Mouse (Mus musculus) G1E (cell line): ENCODE measurements at regions not wholly inside any gene's neighbourhood (a gene's known extent, or its start where the extent isn't known, plus 50 kb on each side); places are given as distances from the start of the nearest gene placed in this dataset.

Experiments used
- ATAC-seq: 2 replicates; pipeline ENCODE4 v1.8.0; 2016; ENCODE audit warnings: mild to moderate bottlenecking; ENCODE audit not compliant: insufficient number of reproducible peaks, poor library complexity, low FRiP score, severe bottlenecking; ENCODE audit errors: extremely low read depth
- DNase-seq: peaks from one replicate; pipeline ENCODE4 v3.0.0; 2012; ENCODE audit warnings: low spot score
- H3K27me3 ChIP-seq: 2 replicates; pipeline ENCODE4 v1.6.1; 2012; ENCODE audit warnings: mild to moderate bottlenecking, low read length, inconsistent platforms; ENCODE audit not compliant: insufficient read depth
- H3K36me3 ChIP-seq: replicated peaks from 2 replicates; pipeline ENCODE3; 2012; ENCODE audit warnings: mild to moderate bottlenecking, inconsistent platforms
- H3K4me1 ChIP-seq: 2 replicates; pipeline ENCODE4 v1.6.1; 2012; ENCODE audit warnings: low read depth, low read length, inconsistent platforms, mixed read lengths; ENCODE audit not compliant: insufficient read depth
- H3K4me3 ChIP-seq: 2 replicates; pipeline ENCODE4 v1.5.1; 2012; ENCODE audit warnings: low read depth, mild to moderate bottlenecking, inconsistent platforms, low read length, moderate library complexity, mixed read lengths
- H3K9me3 ChIP-seq: replicated peaks from 2 replicates; pipeline ENCODE4 v1.6.1; 2012; ENCODE audit warnings: inconsistent platforms
- CTCF ChIP-seq: IDR thresholded peaks from 2 replicates; pipeline ENCODE4 v1.5.1; 2012; ENCODE audit warnings: low read depth, low read length, inconsistent platforms, mixed read lengths
- GATA1 ChIP-seq: IDR thresholded peaks from 2 replicates; pipeline ENCODE4 v1.6.1; 2012; ENCODE audit warnings: borderline replicate concordance, low read length, inconsistent platforms, mixed read lengths
- GATA2 ChIP-seq: IDR thresholded peaks from 2 replicates; pipeline ENCODE4 v1.6.1; 2012; ENCODE audit warnings: low read depth, low read length, inconsistent platforms, borderline replicate concordance
- POLR2AphosphoS5 ChIP-seq: IDR thresholded peaks from 2 replicates; pipeline ENCODE4 v1.6.1; 2012; ENCODE audit warnings: low read depth, low read length, inconsistent platforms; ENCODE audit not compliant: insufficient replicate concordance
- TAL1 ChIP-seq: conservative IDR thresholded peaks from 2 replicates; pipeline ENCODE4 v1.6.1; 2012; ENCODE audit warnings: low read depth, low read length, inconsistent platforms, mixed read lengths

DNA sequence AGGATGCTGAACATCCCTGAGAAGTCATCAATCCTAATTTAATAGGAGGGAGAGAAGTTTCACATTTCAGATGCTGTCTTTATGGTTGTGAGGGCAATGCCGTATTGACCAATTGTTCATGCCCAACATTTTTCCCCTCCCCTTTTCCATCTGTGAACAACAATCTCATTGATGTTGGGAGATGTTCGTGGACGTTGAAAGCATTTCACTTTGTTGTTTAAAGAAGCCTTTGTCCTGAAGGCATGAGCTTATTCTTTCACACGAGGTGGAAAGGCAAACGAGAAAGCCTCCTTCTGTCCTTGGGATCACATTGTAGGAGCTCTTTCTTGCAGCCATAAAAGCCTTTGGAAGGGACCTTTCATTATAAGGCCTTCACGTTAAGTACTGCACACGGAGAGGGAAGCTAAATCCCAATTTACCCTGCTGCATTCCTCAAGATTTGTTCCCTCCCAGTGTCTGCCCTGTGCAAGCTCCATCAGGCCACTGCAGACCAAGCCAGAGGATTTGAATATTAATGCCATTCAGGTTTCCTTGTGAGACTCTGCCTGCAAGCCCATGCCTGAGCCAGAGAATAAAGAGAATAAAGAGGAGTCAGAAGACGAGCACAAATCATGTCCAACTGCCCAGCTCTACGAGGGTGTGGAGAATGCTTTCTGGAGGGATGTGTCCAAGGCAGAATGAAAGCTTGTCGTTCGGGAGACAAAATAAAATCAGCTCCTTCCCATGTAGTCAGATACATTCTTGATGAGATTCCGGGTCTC is 195.4 kb downstream of the Tmem38b start:
- no peak for TF ChIP-seq CTCF
- no peak for TF ChIP-seq TAL1
- no peak for TF ChIP-seq GATA2
- TF ChIP-seq POLR2AphosphoS5: no peak
- TF ChIP-seq GATA1: no peak
- Histone ChIP-seq H3K27me3 (no peaks in the 10 kb centered on the region), H3K36me3 (no peaks in the 10 kb centered on the region), H3K9me3 (peaks cover 3% of the 10 kb centered on the region; the same call in 1 of the 2 replicates), H3K4me3 (no peak overlapping the region), H3K4me1 (no peaks in the 10 kb centered on the region)
- no peak for DNase-seq
- ATAC-seq: no peak

DNA sequence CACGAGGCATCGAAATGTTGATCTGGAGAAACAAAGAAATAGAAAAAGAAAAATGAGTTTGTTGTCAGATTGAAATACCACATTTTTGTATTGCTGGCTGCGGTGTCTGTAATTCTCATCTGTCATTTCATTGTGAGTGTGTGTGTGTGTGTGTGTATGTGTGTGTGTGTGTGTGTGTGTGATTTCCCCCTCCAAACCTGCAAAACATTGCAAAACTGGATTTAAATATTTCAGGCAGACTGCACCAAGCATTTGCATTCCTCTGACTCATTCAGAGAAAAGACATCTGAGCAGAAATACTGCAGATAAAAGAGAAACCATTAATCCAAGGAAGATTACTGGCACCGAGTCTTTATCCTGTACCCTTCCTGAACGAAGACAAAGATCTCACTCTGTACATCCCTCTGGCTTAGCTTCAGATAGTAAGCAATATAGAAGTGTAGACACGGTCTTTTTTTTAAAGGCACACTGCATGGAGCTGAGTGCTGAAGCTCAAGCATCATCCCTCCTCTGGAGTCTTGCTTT is 196.1 kb downstream of the Tmem38b start:
- peaks cover 3% of the 10 kb centered on the region; the same call in 1 of the 2 replicates for H3K9me3 ChIP-seq
- no peaks in the 10 kb centered on the region for H3K36me3 ChIP-seq
- no peaks in the 10 kb centered on the region for H3K4me1 ChIP-seq
- no peak for ATAC-seq
- TF ChIP-seq TAL1: no peak
- TF ChIP-seq CTCF: no peak
- no peaks in the 10 kb centered on the region for H3K27me3 ChIP-seq
- DNase-seq: no peak
- no peak overlapping the region for H3K4me3 ChIP-seq

DNA sequence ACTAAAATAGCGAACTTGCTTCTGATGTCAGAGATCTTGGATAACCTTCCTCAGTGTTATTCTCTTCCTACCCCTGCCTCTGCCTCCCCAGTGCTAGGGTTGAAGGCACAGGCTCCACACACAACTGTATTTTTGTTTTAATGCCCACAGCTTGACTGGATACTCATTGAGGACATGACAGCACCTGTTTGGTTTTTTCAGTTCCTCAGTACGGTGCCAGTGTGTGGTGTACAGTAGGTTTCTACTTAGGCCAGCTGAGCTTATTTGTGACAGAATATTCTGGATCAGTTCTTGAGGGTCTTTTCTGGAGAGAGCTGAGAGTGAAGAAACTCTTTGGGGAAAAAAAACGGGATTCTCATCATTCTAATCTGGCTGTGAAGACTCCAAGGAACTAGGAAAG is 201.1 kb downstream of the Tmem38b start:
- H3K36me3 ChIP-seq: no peaks in the 10 kb centered on the region
- no peaks in the 10 kb centered on the region for H3K27me3 ChIP-seq
- TF ChIP-seq POLR2AphosphoS5: no peak
- no peak for TF ChIP-seq TAL1
- TF ChIP-seq GATA2: no peak
- ATAC-seq: no peak
- peaks cover 6% of the 10 kb centered on the region; the same call in 1 of the 2 replicates for H3K9me3 ChIP-seq
- DNase-seq: no peak
- H3K4me3 ChIP-seq: no peak overlapping the region
- H3K4me1 ChIP-seq: no peaks in the 10 kb centered on the region

DNA sequence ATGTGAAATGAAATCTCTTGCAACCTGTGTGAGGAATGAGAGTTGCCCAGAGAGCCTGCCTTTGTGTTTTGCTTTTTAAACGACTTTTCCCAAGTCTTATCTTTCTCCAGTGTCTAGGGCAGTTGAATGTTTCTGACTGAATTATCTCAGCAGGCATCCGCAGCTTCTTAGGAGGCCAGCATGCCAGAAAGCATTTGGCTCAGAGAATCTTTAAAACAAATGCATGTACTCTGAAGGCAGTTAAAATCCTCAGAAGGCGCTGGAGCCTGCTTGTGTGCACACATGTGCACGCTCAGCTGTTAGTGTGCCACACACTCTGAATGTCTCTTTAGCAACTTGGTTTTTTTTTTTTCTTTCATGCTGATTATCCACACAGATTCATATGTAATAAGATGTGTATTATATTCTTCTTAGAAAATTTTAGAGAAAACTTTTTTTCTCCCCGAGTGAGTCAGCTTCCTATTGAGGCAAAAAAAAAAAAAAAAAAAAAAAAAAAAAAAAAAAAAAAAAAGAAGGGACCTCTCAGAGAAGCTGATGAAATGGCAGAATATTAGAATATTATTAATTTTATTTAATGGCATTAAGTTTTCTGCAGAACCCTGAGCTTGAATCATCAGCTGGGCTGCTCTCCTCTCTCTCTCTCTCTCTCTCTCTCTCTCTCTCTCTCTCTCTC is 201.9 kb downstream of the Tmem38b start:
- no peak for DNase-seq
- ATAC-seq: no peak
- no peak overlapping the region for H3K4me3 ChIP-seq
- peaks cover 6% of the 10 kb centered on the region for H3K9me3 ChIP-seq
- H3K27me3 ChIP-seq: no peaks in the 10 kb centered on the region
- no peaks in the 10 kb centered on the region for H3K36me3 ChIP-seq
- no peak for TF ChIP-seq GATA2
- TF ChIP-seq GATA1: no peak
- no peak for TF ChIP-seq CTCF
- TF ChIP-seq POLR2AphosphoS5: no peak
- TF ChIP-seq TAL1: no peak
- H3K4me1 ChIP-seq: no peaks in the 10 kb centered on the region

DNA sequence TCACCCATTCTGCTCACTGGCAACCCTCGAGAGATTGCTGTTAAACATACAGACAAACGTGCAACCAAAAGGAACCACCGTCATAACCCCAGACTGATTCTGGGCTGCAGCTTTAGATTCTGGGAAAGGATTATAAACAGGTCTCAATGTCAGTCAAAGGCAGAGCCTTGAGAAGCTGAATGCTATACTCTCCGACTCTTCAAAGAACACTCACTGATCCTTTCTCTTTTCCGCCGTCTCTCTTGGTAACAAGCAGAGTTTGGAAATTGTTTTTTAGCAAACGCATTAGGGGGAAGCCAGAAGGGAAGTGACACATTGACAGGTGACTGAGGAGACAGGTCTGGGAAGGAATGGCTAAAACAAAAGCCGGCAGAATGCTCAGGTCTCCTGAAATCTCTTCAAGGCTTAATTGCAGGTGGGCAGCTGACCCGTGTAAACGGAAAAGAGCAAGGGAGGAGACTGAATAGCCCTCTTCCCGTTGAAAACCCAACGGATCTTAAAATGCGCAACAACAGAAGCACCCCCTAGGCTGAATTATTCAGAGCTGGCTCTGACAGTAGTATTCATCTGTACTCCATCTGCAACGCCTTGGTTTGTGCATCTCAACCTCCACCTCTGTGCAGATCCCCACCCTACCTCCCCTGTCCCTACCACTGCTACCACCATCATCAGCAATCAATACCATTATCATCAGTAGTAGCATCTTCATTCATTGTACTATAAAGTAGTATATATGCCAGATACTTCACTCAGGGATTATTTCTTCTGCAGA is 219.6 kb downstream of the Tmem38b start:
- Histone ChIP-seq H3K27me3 (no peaks in the 10 kb centered on the region), H3K4me3 (no peak overlapping the region), H3K4me1 (no peaks in the 10 kb centered on the region), H3K36me3 (no peaks in the 10 kb centered on the region), H3K9me3 (peaks cover 5% of the 10 kb centered on the region; the same call in 1 of the 2 replicates)
- ATAC-seq: no peak
- DNase-seq: no peak
- TF ChIP-seq GATA2 (no peak), POLR2AphosphoS5 (no peak)

DNA sequence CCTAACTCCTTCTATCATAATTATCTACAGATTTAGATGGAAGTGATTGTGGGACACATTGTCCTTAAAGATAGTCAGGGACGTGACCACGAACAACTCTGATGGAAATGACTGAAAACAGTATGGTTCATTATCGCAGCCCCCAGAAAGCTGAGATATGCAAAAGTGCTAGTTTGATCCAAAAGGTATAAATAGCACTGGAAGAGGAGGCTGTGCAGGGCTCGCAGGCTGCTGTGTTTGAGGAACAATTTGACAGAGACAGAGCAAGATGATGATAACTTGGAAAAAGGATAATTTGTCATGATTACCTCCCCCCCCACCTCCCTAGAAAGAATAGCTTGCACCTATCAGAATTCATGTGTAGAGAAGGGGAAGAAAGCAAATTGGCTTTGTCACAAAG is 238.5 kb downstream of the Tmem38b start:
- no peak for ATAC-seq
- Histone ChIP-seq H3K4me1 (no peaks in the 10 kb centered on the region), H3K27me3 (no peaks in the 10 kb centered on the region), H3K9me3 (peaks cover 11% of the 10 kb centered on the region; the same call in 1 of the 2 replicates), H3K4me3 (no peak overlapping the region), H3K36me3 (no peaks in the 10 kb centered on the region)
- DNase-seq: no peak
- TF ChIP-seq GATA2: no peak
- TF ChIP-seq CTCF: no peak
- no peak for TF ChIP-seq POLR2AphosphoS5
- TF ChIP-seq GATA1: no peak
- no peak for TF ChIP-seq TAL1
